Mouse (Mus musculus) adrenal gland, adult 2 months (tissue): ENCODE data around the gene Cyp2d9. TPM values are rescaled to one million over a fixed set of nuclear protein-coding genes. Genes with fewer than 3 reads are reported as not detected.
"Not testable (repeated sequence)": the region's sequence is repeated elsewhere in the genome, so short reads cannot be mapped to it uniquely, and the experiment has no call there.

Source experiments
- DNase-seq: peaks from one replicate; pipeline ENCODE4 v3.0.0; 2021
- long read RNA-seq: library from polyadenylated mRNA; stranded (forward); transcript quantifications from one replicate; pipeline ENCODE4 v2.0.0, GENCODE M21; 2021
- polyA plus RNA-seq: library from polyadenylated mRNA; depleted of rRNA; stranded (reverse); fragments of >200 nt; gene quantifications from 2 replicates; pipeline ENCODE4 v1.2.3, GENCODE M21; 2012; rRNA removed
- total RNA-seq, 2 experiments: library from RNA; stranded (reverse); gene quantifications; 2 replicates each; pipeline ENCODE4 v1.2.3; 2021

Cyp2d9 gene
- total RNA-seq (under 1 TPM; 0.69 to 0.78 TPM), polyA plus RNA-seq (not detected in 2 replicates)
- long read RNA-seq, result 0 reads

DNA sequence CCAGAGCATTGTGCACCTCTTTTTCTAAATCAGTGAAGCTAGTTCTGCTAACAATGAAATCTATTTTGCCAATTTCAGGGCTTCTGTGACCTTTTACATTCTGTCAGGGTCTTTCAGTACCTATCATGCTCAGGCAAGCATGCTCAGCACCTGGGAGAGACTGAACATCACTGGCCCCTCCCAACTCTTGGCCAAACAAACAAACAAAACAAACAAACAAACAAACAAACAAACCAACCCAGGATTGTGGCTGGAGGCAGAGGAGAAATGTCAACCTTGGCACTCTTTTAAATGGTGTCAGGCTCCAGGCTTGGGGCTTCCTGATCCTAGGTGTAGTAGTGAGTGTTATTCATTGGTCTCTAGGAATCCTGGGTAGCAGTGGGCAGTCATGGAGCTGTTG, at the start of gene Cyp2d9:
Gene Cyp2d9, plus strand, starts transcription at position 301 of the 400 bp plus-strand sequence.
- DNase-seq, result no peak

GRCm38 (mm10) chr15:82385729-82386128, 47.5 kb upstream of the Cyp2d9 start:
- no peak for DNase-seq

GRCm38 (mm10) chr15:82389916-82390315, 43.3 kb upstream of the Cyp2d9 start:
- DNase-seq, result not testable (repeated sequence)

DNA sequence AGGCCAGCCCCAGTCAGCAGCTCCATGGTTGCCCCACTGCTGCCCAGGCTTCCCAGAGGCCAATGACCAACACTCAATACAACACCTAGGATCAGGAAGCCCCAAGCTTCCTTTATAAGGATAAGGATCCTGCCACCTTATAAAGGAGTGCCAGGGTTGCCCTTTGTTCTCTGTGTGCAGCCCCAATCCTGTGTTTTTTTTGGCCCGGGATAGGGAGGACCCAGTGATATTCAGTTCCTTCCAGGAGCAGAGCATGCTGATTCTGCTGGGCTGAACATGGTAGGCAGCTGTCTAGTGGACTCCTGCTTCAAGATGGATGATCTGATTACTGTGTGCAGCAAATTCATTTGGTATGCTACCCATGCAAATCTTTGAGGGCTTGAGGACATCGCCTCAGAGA, 39.3 kb upstream of the Cyp2d9 start, which contains the start of gene Cyp2d11:
Gene Cyp2d11, minus strand, starts transcription at position 101 of the 400 bp plus-strand sequence.
- not testable (repeated sequence) for DNase-seq

GRCm38 (mm10) chr15:82395955-82396354, 37.3 kb upstream of the Cyp2d9 start:
- DNase-seq, result not testable (repeated sequence)

DNA sequence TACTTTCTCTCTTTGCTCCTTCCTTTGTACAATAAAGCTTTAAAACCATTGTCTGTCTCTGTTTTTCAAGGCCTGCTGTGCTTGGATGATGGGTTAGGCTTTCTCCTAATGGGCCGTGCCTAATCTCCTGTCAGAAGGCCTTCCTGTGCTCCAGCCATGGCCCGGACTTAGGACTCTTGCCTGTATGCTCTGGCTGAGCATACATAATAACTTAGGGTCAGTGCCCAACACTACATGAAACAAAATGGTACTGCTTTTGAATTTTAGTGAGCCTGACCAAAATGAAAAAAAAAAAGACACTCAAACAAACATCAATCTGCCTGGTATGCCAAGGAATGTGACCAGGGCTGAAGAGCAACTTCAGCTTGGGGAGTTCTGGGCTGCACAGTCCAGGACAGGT, 31.7 kb upstream of the Cyp2d9 start:
- DNase-seq, result no peak

- no peak for DNase-seq
These were observed 31.1 kb upstream of the Cyp2d9 start for GRCm38 (mm10) chr15:82402106-82402505.

DNA sequence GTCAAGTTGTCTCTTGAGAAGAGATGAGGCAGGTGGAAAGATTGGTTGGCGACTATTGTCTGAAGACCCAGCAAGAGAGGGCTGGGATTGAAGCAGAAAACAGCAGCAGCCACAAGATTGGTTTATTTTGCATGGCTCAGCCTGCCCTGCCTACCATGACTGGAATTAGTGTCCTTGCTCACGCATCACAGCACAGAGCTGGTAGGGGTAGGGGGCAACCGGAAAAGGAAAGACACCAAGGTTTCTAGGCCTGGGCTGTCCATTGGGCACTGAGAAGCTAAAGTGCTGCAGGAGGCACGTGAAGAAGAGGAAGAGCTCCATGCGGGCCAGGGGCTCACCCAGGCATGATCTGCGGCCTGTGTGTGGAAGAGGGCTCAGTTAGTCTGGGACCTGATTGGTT, 30.5 kb upstream of the Cyp2d9 start:
- no peak for DNase-seq

DNA sequence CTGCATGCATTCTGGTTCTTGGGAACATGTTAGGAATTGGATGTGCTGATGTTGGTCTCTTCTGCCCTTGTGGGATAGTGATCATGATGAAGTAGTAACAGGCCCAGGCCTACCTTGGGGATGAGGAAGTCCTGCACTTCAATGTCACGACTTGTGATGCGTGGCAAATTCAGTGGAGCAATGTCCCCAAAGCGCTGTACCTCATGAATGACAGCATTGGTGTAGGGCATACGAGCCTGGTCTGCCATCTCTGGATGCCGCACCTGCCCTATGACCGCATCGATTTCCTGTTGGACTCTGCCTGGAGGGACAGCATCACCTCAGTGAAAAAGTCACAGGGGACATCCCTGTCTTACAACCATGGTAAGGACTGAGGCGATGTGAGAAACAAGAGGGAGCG, 29.6 kb upstream of the Cyp2d9 start:
- DNase-seq, result no peak

GRCm38 (mm10) chr15:82404163-82404562, 29.1 kb upstream of the Cyp2d9 start:
- no peak for DNase-seq

- no peak for DNase-seq
These were observed 26.3 kb upstream of the Cyp2d9 start, which contains the start of gene Cyp2d10 for GRCm38 (mm10) chr15:82406981-82407380. Gene Cyp2d10 (minus strand): TSS chr15:82407195.

DNA sequence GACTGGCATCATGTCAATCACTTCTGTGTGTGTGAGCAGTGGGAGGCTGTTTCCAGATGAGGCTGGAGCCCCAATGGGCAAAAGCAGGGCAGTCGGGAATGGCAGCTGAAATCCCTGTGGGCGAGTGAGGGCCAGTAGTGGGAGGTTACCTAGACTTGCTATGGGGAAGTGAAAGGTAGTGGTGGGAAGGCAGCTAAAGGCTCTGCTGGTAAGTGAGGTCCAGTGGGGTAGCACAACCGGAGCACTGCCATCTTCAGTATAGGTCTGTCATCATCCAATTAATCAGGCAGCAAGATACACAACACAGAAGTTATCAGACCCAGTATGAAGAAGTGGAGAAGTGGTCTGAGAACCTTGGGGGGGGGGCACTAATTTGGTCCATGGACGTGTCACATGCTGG, 25.7 kb upstream of the Cyp2d9 start:
- DNase-seq, result no peak

DNA sequence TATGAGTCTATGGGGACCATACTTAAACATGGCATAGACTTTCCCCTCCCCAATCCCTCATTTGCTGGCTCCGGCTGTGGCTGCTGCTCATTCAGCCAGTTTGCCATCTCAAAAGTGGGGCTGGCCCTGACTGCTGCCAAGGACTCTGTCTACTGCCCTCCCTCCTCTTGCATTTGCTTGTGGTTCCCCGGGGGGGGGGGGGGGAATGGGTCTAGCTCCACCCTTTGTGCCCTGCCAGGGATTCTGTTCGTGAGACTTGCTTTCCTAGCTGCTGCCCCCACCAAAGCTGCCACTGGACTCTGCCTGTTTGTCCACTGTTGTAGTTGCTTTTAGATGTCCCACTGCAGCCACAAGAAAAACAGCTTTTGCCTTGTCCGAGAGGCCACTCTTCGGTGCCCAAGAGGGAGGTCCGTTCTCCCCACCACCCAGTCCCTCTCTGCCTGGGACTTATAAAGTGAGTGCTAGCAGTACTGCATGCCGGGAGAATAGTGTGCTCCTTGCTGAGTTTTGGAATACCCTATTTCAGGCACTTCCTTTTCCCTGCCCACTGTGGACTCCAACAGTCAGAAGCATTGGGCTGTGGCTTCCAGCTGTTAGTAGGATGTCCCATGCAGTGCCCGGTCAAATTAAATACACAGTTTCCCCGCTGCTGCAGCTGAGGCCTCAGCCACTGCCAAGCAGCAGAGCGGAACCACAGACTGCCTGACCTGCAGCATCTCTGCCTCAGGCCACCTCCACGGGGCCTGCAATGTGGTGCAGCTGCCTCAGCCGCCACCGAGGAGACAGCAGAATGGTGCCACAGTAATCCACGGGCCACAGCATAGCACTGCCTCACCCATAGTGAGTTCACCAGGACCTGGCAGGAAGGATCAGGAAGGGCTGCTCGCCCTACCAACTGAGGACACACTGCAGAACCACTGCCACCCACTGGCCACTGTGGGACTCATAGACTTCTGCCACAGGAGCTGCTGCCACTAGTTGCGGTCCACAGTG, 16.1 kb upstream of the Cyp2d9 start:
- DNase-seq, result peak; percentile 91

DNA sequence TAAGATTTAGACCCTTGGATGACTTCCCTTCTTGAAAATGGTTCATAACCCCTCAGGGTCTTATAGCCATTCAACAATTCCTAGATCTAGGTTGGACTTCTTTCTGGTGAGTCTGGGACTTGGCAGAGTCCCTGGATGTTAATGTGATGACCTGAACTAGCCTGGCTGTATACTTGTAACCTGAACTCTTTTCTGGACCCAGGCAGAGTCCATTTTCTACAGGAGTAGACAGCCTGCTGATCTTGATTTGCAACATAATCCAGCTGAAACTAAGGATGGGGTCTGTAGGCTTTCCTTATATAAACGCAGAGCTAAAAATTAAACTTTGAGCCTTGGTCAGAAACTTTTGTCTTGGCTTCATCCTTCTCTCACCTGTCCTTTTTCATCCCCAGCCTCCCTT, 14.6 kb upstream of the Cyp2d9 start:
- DNase-seq, result no peak

- DNase-seq, result no peak
These were observed 10.3 kb upstream of the Cyp2d9 start for GRCm38 (mm10) chr15:82422935-82423334.

DNA sequence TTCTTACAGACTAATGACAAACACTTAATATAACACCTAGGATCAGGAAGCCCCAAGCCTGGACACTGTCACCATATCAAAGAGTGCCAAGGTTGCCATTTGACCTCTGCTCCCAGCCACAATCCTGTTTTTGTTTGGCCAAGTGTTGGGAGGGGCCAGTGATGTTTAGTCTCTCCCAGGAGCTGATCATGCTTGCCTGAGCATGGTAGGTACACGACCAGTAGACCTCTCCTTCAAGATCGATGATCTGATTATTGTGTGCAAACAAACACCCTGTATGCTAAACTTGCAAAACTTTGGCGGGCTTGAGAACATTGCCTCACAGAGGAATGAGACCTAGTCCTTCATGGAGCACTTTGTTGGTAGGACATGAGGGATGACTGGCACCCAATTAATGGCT, 9.8 kb upstream of the Cyp2d9 start:
- no peak for DNase-seq

GRCm38 (mm10) chr15:82433621-82434020, 384 bp downstream of the Cyp2d9 start:
- no peak for DNase-seq

DNA sequence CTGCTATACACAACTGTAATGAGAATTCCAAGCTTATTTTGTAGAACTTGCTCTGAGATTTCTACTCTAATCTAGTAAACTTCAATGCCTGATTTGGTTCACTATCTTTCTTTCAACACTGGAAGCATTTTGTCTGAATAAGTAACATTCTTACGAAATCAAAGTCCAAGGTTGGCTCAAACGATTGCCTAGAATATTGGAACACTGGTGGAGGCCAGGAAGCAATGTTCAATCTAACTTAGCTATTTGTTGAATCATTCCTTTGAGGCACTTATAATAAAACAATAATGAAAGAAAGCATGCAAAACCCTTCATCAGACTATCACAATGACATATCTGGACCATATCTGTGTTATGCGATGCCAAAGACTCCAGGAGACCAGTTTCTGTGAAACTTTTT, 1.3 kb downstream of the Cyp2d9 start:
- no peak for DNase-seq

- DNase-seq, result no peak
These were observed 1.8 kb downstream of the Cyp2d9 start for GRCm38 (mm10) chr15:82435011-82435410.

DNA sequence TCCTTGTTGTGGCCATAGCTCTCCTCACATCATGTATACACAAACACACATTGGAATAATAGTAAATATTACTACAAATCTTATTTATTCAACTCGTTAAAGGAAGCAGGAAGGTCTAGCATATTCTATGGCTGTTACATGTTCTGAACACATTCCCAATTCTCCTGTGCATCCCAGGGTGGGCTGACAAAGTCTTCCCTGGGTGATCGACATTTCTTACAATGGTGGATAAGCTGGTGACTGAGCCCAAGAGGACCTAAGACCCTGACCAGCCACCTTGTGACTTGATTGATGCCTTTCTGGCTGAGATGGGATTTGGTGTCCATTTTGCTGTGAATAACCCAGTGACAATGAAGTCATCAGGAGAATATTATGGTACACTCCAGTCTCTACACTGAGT, 2.4 kb downstream of the Cyp2d9 start:
- DNase-seq, result no peak

- peak; percentile 5 for DNase-seq
These were observed 4.9 kb downstream of the Cyp2d9 start for GRCm38 (mm10) chr15:82437975-82438617.

DNA sequence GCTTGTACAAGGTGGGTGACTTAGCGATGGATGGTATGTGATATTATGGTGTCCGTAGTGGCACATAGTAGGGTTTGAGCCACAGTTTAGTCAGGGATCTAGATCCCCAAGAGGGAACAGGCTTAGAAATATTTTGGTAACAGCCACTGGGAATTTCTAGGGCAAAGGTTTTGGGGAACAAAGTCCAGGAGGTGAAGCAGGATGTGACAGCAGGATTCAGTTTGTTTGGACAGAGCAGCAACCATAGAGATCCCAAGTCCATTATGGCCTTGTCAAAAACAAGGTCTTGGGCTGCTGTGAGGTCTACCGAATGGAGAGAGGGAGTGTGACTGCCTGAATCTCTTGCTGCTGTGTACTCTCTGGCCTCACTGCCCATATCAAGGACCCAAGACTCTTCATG, 10.4 kb downstream of the Cyp2d9 start:
- no peak for DNase-seq

GRCm38 (mm10) chr15:82445196-82445595, 12.0 kb downstream of the Cyp2d9 start:
- no peak for DNase-seq
